Mouse (Mus musculus) brain, adult 2 months (tissue): ENCODE data around the gene Chrm4.
A peak's percentile ranks its signal among the peaks of the same experiment; 100 is the strongest.

Experiments
- DNase-seq: peaks from one replicate; pipeline ENCODE4 v3.0.0; 2011; ENCODE audit warnings: low read depth, low spot score

The Chrm4 gene

GRCm38 (mm10) chr2:91926949-91927348, at the start of gene Chrm4:
Gene Chrm4 (plus strand): TSS chr2:91927249.
- no peak for DNase-seq

DNA sequence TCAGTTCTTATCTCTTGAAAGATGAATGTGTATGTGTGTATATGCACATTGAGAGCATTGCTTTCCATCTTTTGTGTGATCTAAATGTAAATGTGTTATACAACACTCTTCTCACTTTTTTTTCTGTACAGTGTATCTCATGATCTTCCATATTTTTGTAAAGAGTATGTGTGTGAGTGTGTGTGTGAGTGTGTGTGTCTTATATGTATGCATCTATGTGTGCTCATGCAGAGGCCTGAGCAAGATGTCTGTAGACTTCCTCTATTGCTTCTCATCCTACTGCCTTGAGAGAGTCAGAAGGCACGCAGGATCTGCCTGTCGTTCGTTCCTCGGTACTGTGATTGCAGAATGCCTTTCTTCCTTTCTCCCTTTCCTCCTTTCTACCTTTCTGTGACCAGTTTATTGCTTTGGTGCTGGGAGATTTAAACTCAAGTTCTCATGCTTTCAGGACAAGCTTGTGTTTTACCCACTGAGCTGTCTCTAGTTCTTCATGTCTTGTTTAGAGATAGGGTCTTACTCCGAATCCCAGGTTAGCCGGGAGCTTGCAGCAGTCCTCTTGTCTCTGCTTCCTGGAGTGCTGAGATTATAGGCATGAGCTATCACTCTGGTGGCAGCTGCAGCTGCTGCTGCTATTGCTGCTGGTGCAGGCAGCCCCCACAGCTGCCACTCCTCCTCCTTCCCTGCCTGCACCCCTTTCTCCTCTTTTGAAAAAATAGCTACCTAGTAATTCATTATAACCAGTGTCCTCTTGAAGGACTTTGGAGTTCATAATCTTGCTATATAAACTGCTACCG, 48.5 kb upstream of the Chrm4 start:
- DNase-seq, result peak; percentile 77

- peak; percentile 71 for DNase-seq
Observed at GRCm38 (mm10) chr2:91883961-91884360, 43.1 kb upstream of the Chrm4 start.

GRCm38 (mm10) chr2:91884616-91885015, 42.4 kb upstream of the Chrm4 start:
- no peak for DNase-seq

- DNase-seq, result no peak
Observed at GRCm38 (mm10) chr2:91894716-91895115, 32.3 kb upstream of the Chrm4 start.

- DNase-seq, result no peak
Observed at GRCm38 (mm10) chr2:91895401-91895800, 31.6 kb upstream of the Chrm4 start.

GRCm38 (mm10) chr2:91897968-91898367, 29.1 kb upstream of the Chrm4 start:
- no peak for DNase-seq

- DNase-seq, result peak; percentile 49
Observed at GRCm38 (mm10) chr2:91899141-91899540, 27.9 kb upstream of the Chrm4 start.

- DNase-seq, result no peak
Observed at GRCm38 (mm10) chr2:91900431-91900830, 26.6 kb upstream of the Chrm4 start.

DNA sequence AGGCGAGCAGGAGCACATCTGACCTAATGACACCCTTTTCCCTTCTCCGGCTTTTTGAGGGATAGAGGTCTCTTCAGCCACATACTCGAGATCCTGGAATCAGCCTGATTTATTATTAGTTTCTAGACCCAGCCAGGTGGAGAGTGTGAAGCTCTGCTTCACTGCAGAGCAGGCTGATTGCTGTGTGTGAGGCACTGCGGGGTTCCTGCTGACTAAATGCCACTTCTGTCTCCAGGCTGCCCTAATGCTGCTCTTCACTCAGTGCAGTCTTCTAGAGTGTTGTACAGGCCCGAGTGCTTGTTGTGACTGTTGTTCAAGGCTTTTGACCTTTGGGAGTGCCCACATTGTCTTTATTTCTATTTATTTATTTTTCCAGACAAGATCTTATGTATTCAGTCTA, 24.7 kb upstream of the Chrm4 start:
- peak; percentile 90 for DNase-seq

DNA sequence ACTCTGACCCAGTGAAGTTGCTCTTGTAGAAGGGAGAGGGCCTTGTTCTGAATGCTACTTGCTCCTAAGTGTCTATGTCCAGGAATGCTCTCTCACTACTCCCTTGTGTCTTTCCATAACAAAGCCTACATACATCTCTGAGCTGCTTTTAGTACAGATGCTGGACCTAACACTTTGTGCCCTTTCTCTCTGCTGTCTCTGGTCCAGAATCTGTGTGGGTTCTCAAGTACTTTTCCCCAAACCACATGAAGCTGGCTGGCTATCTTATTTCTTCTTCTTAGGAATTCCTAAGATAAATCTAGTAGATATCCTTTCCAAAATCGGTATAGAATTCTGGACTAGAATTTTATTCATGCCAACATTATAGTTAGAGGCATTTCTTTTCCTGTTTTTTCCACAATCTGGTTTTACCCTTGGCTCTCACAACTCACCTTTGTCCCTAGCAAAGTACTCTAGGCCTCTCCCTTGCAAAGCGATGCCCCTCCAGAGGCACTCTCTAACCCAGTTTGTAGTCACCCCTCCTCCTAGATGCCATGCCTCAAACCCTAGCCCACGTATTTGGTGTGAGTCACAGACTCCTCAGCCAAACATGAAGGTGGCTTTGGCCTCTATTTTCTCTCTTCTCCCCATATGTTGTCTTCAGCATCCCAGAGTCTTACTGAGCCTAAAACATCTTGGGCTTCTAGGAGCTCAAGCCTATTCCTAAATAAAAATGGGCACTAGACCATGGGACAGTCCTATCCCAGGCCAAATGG, 23.7 kb upstream of the Chrm4 start:
- DNase-seq, result peak; percentile 86

DNA sequence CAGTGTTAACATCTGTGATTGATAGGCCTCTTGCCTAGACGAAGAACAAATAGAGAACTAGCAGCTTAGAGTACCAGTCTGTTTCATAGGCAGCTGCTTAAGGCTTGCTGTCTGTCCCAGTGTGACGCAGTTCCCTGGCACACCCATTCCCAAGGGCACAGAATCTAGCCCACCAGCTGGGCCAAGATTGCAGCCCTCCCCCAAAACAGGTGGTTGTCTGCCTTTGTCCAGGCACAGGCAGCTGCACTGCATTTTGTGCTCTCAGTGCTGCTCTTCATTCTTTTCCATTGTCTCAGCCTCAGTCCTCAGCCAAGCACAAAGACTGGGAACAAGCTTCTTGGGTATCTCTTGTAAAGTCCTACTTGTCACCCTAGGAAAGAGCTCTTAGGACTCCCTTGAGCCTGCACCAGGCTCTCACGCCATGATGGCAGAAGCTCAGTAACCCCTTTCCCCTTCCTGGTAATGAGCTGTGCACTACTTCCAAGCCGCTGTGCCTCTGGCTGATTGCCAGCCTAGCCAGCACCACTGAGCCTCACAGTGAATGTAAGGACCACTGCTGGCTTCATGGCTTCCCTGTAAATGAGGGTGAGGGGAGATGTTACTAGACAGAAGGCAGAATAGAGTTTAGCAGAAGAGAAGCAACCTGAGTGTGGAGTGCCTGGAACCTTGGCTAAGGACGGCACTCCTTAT, 22.3 kb upstream of the Chrm4 start:
- DNase-seq, result peak; percentile 76

GRCm38 (mm10) chr2:91906141-91906540, 20.9 kb upstream of the Chrm4 start:
- DNase-seq, result no peak

GRCm38 (mm10) chr2:91912616-91913015, 14.4 kb upstream of the Chrm4 start:
- DNase-seq, result peak; percentile 27

DNA sequence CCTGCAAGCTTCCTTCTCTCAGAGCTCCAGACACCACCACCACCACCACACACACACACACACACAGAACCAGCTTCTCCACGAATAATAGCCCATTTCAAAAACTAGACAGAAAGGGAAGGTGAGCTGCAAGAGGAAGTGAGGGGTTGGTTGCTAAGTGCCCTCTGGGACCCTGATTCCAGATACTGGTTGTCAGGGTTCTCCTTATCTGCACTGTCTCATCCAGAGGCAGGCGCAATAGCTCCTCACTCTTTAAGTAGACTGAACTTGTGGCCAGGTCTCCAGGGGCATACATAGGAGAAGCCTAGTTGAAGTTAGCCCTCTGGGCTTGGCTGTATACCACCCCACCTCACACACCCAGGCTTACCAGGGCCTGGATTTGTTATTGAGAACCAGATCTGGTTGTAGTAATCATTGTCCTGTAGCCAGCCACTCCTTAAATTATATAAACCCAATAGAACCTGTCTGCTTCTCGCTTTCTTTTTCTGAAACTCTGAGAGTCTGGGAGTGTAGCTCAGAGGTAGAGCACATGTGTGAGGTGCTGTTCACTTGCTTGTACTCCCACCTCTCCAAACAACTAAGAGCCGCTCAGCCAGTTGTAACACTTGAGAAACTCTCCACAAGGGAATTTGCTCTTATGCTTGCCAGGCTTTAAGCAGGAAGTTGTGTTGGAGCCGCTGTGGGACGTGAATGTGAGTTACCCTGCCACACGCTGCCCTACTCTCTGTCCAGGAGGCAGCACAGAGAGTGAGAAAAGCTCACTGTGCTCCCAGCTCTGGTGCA, 13.5 kb upstream of the Chrm4 start:
- no peak for DNase-seq

DNA sequence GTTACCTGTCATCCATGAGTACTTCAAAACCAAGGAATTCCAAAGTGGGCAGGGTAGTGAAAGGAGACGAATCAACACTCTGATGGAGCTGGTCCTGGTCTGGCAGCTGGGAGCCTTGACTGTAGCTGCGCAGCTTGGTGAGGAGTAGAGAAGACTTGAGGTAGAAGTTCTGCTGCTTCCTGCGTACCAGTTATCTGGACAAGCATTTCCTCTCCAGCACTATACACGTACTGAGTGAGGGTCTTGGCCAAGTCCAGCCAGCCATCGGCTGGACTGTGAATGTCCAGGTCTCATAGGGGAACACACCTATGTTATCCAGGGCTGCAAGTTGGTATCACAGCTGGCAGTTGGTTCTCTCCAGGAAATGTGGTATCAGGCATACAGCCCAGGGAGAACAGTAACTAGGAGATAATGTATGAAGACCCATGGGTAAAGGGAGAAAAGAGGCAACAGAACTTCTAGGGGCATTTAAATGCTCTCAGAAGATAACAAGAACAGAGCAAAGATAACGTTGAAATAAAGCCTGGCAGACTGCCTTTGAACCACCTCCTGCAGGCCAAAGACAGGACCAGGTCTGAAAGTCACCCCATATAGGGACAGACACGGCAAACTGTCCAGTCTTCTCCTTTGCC, 10.6 kb upstream of the Chrm4 start:
- DNase-seq, result no peak

GRCm38 (mm10) chr2:91917096-91917495, 10.0 kb upstream of the Chrm4 start:
- DNase-seq, result no peak

GRCm38 (mm10) chr2:91920130-91920529, 6.9 kb upstream of the Chrm4 start:
- DNase-seq, result no peak

GRCm38 (mm10) chr2:91921181-91921789, 5.8 kb upstream of the Chrm4 start:
- DNase-seq, result no peak

DNA sequence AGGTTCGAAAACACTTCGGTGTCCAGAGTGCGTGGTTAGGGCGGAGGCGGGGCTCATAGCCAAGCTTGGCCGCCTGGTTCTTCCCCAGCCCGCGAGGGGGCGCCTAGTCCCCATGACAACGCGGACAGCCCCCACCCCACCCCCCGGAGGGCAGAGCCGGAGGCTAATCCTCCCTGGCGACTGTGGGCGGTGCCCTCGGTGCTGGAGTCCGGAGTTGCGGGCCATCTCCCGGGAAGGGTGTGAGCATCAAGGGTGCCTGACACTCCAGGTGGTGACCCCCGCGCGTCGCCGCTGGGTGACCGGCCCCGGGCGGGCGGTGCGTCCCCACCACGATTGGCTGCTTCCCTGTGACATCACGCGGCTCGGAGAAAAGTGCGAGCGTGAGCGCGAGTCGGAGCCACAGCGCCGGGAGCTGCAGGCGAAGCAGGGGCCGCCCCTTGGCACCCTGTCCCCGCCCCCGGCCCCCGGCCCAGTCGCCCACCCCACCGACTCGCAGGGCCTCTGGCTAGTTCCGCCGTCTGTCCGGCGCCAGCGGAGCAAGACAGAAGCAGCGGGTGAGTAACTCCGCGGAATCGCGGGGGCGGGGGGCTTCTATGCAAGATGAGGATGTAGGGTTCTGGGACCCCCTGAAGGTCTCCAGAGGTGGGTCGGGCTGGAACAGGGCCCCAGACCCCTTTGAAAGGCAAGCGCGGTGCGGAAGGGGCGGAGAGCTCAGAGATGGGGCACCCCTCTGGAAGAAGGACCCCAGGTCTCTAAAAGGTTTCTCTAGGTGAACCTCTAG, 5.1 kb upstream of the Chrm4 start:
- DNase-seq, result peak; percentile 83
